Mouse (Mus musculus) naive thymus-derived CD4-positive, alpha-beta T cell, adult 2 months (primary cell): Measurements from ENCODE around the gene Fbxo10.
"Not testable (repeated sequence)": the region's sequence is repeated elsewhere in the genome, so short reads cannot be mapped to it uniquely, and the experiment has no call there.

Experiments used
- DNase-seq: peaks from one replicate; pipeline ENCODE4 v3.0.0-alpha.2; 2011; ENCODE audit warnings: low read depth

Gene Fbxo10

DNA sequence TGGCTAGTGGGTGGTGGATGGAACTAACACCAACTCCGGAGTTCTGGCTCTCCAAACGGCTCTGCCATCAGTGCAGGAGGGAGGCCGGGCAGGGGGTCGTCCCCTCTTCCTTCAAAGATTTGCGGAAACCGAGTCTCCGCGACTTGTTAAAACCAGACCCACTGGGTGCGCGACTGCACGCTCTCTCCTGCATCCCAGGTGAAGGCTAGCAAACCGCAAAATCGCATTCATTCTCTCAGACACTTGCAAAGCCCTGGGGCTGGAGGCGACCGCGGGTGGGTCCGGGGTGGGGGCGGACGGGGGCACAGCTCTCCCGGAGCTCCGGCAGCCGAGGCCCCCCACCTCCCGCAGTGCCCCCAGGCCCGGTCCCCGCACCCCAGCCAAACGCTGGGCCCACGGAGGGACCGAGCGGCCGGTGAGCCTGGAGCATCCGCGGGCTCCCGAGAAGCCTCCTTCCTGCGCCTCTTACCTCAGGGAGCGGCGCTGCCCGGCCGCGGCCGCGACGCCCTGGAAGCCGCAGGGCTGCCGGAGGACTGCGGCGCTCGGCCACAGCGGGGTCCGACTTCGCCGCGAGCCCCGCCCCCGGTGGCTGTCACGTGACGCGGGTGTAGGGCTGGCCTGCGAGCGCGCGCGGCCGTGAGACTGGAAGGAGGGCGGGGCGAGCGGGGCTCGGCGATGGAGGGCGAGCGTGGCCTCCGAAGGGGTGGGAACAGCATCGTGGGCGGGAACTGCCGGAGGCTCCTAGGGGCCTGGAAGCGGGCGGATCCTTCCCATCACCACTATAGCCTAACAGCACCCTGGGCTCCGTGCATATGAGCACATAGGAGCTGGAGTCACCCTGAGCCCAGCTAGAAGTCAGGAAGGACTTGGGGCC lies at the start of gene Fbxo10:
Gene Fbxo10 (minus strand): TSS at position 584 of the 874 bp plus-strand sequence.
- peak; percentile 81 for DNase-seq

GRCm38 (mm10) chr4:45131021-45131420 lies 46.6 kb upstream of the Fbxo10 start:
- no peak for DNase-seq

DNA sequence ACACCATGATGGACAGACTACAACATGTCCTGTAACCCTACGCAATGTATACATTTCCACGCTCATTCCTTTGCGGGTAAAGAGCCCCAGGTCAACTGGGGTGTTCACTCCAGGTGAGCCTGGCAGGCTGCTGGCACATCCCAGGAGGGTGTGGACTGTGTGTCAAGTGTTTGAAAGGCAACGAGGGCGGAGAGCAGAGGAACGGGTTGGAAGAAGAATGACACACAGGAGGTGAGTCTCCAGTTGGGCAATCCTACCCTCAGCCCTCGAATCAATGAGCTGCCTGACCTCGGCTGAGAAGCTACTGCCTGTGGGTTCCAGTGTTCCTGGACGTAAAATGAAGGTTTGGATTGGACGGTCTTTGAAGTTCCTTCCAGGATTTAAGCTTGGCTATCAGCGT lies 36.9 kb upstream of the Fbxo10 start:
- no peak for DNase-seq

DNA sequence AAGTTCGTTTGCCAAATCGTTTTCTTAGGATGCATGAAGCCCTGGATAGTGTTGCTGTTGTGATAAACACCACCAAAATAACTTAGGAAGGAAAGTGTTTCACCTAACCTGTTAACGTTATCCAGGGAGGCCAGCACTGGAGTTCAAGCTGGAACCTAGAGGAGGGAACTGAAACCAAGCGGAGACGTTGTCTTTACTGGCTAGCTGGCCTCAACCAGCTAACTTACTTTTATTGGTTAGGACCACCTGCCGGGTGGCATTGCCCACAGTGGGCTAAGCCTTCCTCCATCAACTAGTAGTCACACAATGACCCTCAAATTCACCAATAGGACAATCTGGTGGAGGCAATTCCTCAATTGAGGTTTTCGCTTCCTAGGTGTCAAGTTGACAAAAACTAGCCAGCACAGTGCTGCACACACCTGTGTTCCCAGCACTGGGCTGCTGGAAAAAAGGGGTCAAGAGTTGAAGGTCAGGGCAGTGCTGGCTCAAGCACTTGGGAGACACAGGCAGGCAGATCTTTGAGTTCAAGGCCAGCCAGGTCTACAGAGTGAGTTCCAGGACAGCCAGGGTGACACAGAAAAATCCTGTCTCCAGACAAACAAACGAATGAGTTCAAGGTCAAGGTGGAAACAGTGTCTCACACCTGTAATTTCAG lies 24.2 kb upstream of the Fbxo10 start:
- DNase-seq, result peak; percentile 20

DNA sequence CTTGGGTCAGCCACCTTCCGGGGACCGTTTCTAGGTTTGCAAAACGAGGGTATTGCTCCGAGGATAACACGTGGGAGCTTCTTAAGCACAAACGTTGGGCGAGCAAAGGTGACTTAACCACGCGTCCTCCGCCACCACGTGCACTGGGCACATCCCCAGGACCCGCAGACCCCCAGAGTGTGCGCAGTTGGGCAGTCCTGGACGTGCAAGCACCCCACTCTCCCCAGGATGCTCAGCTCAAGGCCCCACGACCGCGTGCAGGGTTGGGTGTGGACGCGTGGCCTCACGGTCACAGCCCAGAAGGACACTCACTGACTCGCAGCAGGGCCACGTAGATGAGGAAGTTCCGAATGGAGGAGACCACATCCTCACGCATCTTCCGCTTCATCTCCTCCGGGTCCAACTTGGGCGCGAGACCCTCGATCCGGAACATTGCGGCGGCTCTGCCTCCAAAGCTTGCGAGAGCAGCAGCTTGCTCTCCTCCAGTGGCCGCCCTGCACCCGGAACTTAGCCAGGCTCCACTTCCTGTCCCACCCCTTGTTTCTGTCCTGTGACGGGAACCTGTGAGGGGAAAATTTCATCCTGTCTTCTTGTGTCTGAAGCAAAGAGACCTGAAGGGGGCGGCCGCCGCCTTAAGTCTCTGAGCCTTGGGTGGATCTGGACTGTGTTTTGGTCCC lies 23.3 kb upstream of the Fbxo10 start, which contains the start of gene Tomm5:
Gene Tomm5 (minus strand): TSS at position 514 of the 677 bp plus-strand sequence.
- peak; percentile 91 for DNase-seq

DNA sequence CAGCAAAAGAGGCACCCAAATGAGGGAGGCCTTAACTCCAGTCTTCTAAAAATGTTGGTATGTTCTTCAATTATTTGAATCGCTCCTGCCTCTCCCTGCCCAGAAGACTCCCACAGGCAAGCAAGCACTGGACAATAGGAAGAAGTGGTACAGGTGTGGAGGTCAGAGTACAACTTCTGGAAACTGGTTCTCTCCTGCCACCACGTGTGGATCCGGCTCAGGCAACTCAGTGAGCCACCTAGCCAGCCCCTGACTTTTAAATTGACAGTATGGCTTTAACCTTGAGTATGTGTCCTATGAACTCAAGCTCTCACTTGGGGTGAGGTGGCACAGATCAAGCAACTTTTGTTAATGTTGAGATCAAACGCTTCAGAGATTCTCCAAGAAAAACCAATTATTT lies 22.7 kb upstream of the Fbxo10 start:
- DNase-seq, result no peak

DNA sequence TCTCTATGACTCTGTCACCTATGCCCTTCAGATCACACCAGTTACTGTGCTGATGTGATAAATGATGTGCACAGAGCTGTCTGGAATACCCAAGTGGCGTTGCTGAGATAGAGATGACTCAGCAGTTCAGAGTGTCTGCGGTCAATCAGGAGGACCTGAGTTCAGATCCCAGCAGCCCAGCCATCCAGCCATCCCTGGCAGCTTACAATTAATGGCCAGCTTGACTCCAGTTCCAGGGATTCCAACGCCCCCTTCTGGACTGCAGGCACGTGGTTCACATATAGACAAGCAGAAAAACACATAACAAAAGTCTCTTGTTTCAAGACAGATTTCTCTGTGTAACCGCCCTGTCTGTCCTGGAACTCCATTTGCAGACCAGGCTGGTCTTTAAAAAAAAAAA lies 22.0 kb upstream of the Fbxo10 start:
- DNase-seq, result no peak

GRCm38 (mm10) chr4:45097198-45097872 lies 12.9 kb upstream of the Fbxo10 start:
- peak; percentile 85 for DNase-seq

GRCm38 (mm10) chr4:45084895-45085290 lies 489 bp upstream of the Fbxo10 start:
- DNase-seq, result no peak

GRCm38 (mm10) chr4:45083487-45083886 lies 917 bp downstream of the Fbxo10 start:
- DNase-seq, result peak; percentile 23

DNA sequence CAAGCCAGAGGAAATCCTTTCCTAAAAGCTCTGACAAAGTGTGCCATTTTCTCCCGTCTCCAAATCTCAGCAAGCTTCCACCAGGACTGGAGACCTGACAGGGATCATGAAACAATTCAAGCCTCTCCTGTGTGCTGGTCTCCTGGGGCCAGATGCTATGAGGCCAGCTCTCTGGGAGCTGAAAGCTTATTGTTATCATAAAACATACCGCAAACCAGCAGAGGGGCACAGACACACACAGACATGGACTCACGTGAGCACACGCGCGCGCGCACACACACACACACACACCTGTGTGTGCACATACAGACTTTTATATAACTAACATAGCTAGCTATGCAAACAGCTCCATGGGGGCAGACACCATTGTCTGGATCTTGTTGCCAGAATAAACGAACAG lies 1.5 kb downstream of the Fbxo10 start:
- DNase-seq, result peak; percentile 8

- DNase-seq, result not testable (repeated sequence)
Observed at GRCm38 (mm10) chr4:45081041-45081440, 3.4 kb downstream of the Fbxo10 start.

DNA sequence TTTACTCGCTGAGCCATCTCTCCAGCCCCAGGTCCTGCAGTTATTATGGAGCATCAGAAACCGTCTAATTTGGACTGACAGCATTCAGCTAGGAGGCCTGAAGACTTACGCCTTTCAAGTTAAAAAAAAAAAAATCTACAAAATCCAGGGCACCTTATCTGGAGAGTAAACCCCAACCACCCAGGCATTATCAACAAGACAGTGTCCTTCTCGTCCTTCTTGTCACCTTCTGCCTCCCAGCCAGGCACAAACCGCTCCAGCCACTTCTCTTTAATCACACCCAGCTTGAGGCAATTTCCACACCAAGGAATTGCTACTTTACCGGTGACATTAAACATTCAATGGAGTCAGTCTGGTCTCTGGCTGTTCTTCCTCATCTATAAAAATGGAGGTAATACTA lies 10.9 kb downstream of the Fbxo10 start:
- no peak for DNase-seq

DNA sequence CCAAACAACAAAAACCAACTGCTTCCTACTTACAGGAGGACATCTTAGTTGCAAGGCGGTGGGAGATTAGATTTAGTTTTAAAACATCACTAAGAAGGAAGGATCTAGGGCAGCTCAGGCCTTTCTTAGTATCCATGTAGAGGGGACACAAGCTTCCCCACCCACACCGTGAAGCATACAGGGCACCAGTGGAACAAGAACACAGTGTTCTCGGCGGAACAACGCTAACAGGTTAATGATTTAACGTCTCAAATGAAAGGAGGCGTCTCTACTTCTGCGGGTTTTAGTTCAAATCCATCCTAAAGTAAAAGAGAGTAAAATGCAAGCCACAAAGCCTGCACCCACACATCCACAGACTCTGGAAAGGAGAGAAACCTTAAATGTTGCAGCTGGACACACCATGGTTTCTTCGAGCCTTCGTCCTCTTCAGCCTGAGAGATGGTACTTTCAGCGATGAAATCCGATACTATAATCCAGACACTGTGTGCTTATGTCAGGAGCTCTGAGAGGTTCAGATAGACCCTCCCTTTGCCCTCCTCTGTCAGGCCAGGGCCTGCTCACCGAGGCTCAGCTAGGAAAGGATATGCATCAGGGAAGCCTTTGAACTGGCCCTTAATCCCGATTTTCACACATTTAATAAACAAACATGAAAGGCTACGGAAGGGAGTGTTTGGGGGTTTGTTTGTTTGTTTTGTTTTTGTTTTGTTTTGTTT lies 12.0 kb downstream of the Fbxo10 start:
- DNase-seq, result no peak

- no peak for DNase-seq
Observed at GRCm38 (mm10) chr4:45067742-45068141, 16.7 kb downstream of the Fbxo10 start.

DNA sequence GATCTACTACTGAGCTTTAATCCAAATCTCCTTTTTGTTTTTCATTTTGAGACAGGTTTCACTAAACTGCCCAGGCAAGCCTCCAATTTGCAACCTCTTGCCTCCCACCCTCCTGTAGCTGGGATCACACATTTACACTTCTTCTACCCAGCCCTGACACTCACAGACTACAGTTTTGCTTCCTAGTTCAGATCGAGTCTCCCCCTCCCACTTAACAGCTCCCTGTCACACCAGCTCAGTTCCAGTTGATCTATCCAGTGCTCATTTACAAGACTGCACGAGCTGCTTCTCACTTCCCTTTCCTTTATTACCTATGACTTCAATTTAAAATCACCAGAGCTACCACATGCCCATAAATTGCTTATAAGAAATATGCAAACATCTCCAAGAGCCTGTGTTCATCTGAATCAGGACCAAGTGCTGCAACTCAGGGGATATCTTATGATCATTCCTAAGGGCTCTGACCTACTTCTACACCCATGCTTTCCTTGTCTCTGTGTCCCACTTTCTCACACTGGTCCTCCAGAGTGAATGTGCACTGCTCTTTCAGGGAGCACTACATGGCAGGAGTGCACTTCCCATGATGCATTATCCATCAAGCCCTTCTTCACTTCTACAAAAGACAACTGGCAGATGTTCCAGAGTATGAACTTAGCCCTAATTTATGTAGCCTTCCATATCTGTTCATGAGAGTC lies 18.2 kb downstream of the Fbxo10 start:
- no peak for DNase-seq

- no peak for DNase-seq
Observed at GRCm38 (mm10) chr4:45064577-45064976, 19.8 kb downstream of the Fbxo10 start.

GRCm38 (mm10) chr4:45063836-45064235 lies 20.6 kb downstream of the Fbxo10 start:
- DNase-seq, result not testable (repeated sequence)

DNA sequence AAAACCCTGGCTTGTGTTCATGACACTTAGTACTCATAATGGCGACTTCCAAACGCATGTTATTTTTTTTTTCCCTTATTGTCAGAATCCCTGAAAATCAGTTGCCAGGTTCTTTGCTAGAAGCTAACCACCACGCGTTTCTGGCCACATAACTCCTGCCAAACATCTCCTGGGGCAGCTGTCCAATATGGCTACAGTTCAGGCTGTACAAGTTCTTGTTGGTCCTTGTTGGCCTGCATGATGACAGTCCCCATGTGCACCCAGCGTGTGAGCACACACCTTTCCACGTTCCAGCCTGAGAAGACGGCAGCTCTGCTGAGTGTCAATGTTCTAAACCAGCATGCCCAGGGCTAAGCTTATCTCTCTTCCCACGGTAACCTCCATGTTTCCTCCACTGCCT lies 29.0 kb downstream of the Fbxo10 start:
- DNase-seq, result no peak

DNA sequence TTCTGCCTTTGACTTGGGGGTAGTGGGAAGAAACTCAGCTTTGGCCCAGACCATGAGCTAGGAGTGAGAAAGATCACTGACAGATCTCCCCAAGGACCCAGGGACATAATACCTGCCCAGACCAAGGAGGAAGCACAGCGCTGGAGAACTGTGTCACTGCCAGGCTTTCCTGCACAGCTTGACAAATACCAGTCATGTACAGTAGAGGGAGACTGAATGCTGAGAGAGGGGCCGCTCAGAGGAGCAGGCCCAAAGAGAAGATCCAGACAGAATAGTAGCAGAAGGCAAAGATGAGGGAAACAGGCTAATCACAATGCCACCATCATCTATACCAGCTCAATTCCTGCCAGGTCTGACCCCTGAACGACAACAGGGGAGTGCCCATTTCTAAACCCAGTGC lies 29.5 kb downstream of the Fbxo10 start:
- DNase-seq, result peak; percentile 9

DNA sequence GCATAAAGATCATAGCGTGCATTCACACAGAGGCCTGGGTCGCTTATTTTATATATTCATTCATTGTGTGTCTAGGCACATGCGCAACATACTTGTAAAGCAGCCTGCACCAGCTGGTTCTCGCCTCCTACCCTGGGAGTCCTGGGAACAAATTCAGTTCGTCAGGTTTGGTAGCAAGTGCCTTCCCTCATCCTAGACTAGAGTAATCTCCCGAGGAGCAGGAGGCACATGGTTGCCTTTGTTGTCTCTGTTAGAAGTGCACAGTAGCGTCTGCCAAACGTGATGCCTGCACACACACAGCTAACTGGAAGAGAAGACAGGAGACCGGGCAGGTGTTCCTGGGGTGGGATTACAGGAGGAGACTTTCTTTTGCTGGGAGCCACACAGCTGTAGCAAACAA lies 36.4 kb downstream of the Fbxo10 start:
- DNase-seq, result no peak
